Mouse (Mus musculus) heart, embryonic 13.5 days (tissue): ENCODE results near the gene Klhdc2. TPM values are rescaled to one million over a fixed set of nuclear protein-coding genes. Genes with fewer than 3 reads are reported as not detected.
A peak's percentile ranks its signal among the peaks of the same experiment; 100 is the strongest.

Experiments used
- ATAC-seq: fragments of 200-750 bp; cut with Nextera tagmentation; 2 replicates; pipeline ENCODE4 v1.8.0; 2017; ENCODE audit warnings: moderate TSS enrichment; ENCODE audit not compliant: insufficient number of reproducible peaks, low FRiP score, low TSS enrichment; ENCODE audit errors: extremely low read depth
- H3K27ac ChIP-seq: fragments of 300-500 bp; sonication (generic); replicated peaks from 2 replicates; pipeline ENCODE4 v1.5.1; 2015; ENCODE audit warnings: moderate library complexity, mild to moderate bottlenecking, inconsistent platforms
- H3K27me3 ChIP-seq: fragments of 300-500 bp; sonication (generic); replicated peaks from 2 replicates; pipeline ENCODE4 v1.6.1; 2015; ENCODE audit warnings: mild to moderate bottlenecking, inconsistent platforms
- H3K36me3 ChIP-seq: fragments of 300-500 bp; sonication (generic); 2 replicates; pipeline ENCODE4 v1.6.1; 2015; ENCODE audit warnings: mild to moderate bottlenecking, inconsistent platforms
- H3K4me1 ChIP-seq: fragments of 300-500 bp; sonication (generic); 2 replicates; pipeline ENCODE4 v1.6.1; 2015; ENCODE audit warnings: inconsistent platforms
- H3K4me2 ChIP-seq: fragments of 300-500 bp; sonication (generic); 2 replicates; pipeline ENCODE4 v1.6.1; 2015; ENCODE audit warnings: inconsistent platforms, mild to moderate bottlenecking, moderate library complexity
- H3K4me3 ChIP-seq: fragments of 300-500 bp; sonication (generic); 2 replicates; pipeline ENCODE4 v1.5.1; 2015; ENCODE audit warnings: moderate library complexity, mild to moderate bottlenecking, inconsistent platforms
- H3K9ac ChIP-seq: fragments of 300-500 bp; sonication (generic); 2 replicates; pipeline ENCODE4 v1.6.1; 2015; ENCODE audit warnings: inconsistent platforms, mild to moderate bottlenecking, moderate library complexity
- H3K9me3 ChIP-seq: fragments of 300-500 bp; sonication (generic); 2 replicates; pipeline ENCODE4 v1.6.1; 2016; ENCODE audit warnings: inconsistent platforms
- WGBS: fragments of 180-500 bp; shearing (Covaris S2); methylation state at CpG from one replicate; pipeline ENCODE4 v1.1.7; 2015; ENCODE audit warnings: mixed read lengths; 5-methylcytosine and 5-hydroxymethylcytosine counted together
- polyA plus RNA-seq: library from polyadenylated mRNA; unstranded; fragments of >200 nt; fragmentation: Nextera tagmentation; extraction: Ambion mirVana; gene quantifications from 2 replicates; pipeline ENCODE4 v1.2.1, GENCODE M21; 2015

Gene Klhdc2
- polyA plus RNA-seq: 118 and 123 TPM in 2 replicates

- Histone ChIP-seq H3K4me1 (peaks cover 31% of the 10 kb centered on the region), H3K36me3 (peaks cover 18% of the 10 kb centered on the region), H3K9me3 (no peaks in the 10 kb centered on the region), H3K4me3 (peak within 1 kb of the TSS; percentile 84), H3K4me2 (peak within 1 kb of the TSS; percentile 77), H3K9ac (peak within 1 kb of the TSS; percentile 95), H3K27me3 (no peaks in the 10 kb centered on the region), H3K27ac (peak within 1 kb of the TSS; percentile 93)
- peak; percentile 81 for ATAC-seq
- under 1% methylated on average over 98 of the region's 98 CpGs for WGBS
Observed at GRCm38 (mm10) chr12:69296511-69297410, at the start of gene Klhdc2. Klhdc2 (plus strand) TSS chr12:69296681.

GRCm38 (mm10) chr12:69249766-69250165, 46.7 kb upstream of the Klhdc2 start:
- no peak overlapping the region for H3K9ac ChIP-seq
- ATAC-seq: no peak
- no peaks in the 10 kb centered on the region for H3K27me3 ChIP-seq
- 0 out of 2 replicates have a peak, but pooled peaks cover 4% of the 10 kb centered on the region for H3K36me3 ChIP-seq
- H3K4me3 ChIP-seq: no peak overlapping the region
- no peak overlapping the region for H3K27ac ChIP-seq
- no peaks in the 10 kb centered on the region for H3K9me3 ChIP-seq
- no peak overlapping the region for H3K4me2 ChIP-seq
- 83% methylated on average over 4 of the region's 4 CpGs for WGBS
- no peaks in the 10 kb centered on the region for H3K4me1 ChIP-seq

- Histone ChIP-seq H3K27ac (no peak overlapping the region), H3K9ac (no peak overlapping the region), H3K4me3 (no peak overlapping the region), H3K27me3 (no peaks in the 10 kb centered on the region), H3K4me1 (no peaks in the 10 kb centered on the region), H3K4me2 (no peak overlapping the region), H3K9me3 (no peaks in the 10 kb centered on the region), H3K36me3 (0 out of 2 replicates have a peak, but pooled peaks cover 4% of the 10 kb centered on the region)
- 53% methylated on average over 8 of the region's 8 CpGs for WGBS
- ATAC-seq: no peak
Observed at GRCm38 (mm10) chr12:69250756-69251155, 45.7 kb upstream of the Klhdc2 start.

DNA sequence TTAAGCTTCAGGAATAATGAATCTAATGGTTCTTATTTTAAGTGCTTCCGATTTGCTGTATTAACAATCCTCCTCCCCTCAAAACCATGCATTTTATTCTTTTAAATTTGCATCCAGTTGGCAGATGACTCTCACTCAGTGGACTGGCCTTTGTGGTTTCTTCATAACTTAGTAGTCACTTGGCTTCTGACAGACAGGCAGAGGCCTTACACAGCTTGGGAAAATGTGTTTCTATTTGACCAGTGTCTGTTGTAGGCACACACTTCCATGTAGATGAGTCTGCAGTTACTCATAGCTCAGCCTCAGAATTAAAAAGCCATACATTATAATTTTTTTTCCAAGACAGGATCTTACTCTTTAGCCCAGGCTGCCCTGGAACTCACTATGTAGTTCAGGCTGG, 42.7 kb upstream of the Klhdc2 start:
- no peak overlapping the region for H3K4me3 ChIP-seq
- ATAC-seq: no peak
- peaks cover 4% of the 10 kb centered on the region; the same call in 1 of the 2 replicates for H3K36me3 ChIP-seq
- H3K4me2 ChIP-seq: no peak overlapping the region
- H3K9me3 ChIP-seq: no peaks in the 10 kb centered on the region
- 76% methylated on average over 1 of the region's 1 CpGs for WGBS
- no peaks in the 10 kb centered on the region for H3K4me1 ChIP-seq
- no peak overlapping the region for H3K9ac ChIP-seq
- H3K27me3 ChIP-seq: no peaks in the 10 kb centered on the region
- no peak overlapping the region for H3K27ac ChIP-seq

DNA sequence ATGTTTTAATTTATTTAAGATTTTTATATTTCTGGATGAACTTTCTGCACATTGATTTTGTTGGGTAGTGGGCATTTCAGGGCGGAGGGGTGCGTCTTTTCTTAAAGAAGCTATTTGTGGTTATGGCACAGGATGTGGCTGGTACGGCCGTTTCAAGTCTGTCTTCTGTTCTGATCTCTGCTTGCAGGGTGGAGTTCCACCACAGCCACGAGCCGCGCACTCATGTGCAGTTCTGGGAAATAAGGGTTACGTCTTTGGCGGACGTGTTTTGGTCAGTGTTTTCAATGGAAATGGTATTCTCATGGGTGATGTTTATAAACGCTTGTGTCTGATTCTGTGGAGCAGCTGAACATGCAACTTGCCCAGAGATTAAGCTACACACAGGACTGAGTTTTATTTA, 38.6 kb upstream of the Klhdc2 start:
- H3K4me3 ChIP-seq: no peak overlapping the region
- no peaks in the 10 kb centered on the region for H3K4me1 ChIP-seq
- H3K36me3 ChIP-seq: no peaks in the 10 kb centered on the region; the same call in 1 of the 2 replicates
- H3K4me2 ChIP-seq: no peak overlapping the region
- H3K9me3 ChIP-seq: no peaks in the 10 kb centered on the region
- WGBS: 79% methylated on average over 11 of the region's 11 CpGs
- H3K9ac ChIP-seq: no peak overlapping the region
- H3K27me3 ChIP-seq: no peaks in the 10 kb centered on the region
- ATAC-seq: no peak
- H3K27ac ChIP-seq: no peak overlapping the region

DNA sequence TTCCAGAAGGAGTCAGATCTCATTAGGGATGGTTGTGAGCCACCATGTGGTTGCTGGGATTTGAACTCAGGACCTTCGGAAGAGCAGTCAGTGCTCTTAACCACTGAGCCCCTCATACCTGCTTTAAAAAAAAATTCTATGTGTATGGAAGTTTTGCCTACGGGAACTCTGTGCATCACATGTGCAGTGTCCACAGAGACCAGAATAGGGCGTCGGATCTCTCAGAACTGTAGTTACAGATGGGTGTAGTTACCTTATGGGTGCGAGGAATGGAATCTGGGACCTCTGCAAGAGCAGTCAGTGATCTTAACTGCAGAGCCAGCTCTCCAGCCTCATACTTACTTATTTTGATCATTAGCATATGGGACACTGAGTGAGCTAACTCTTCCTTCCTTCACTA, 34.2 kb upstream of the Klhdc2 start:
- Histone ChIP-seq H3K27ac (no peak overlapping the region), H3K9me3 (no peaks in the 10 kb centered on the region), H3K9ac (no peak overlapping the region), H3K4me2 (no peak overlapping the region), H3K27me3 (no peaks in the 10 kb centered on the region), H3K4me1 (no peaks in the 10 kb centered on the region), H3K36me3 (no peaks in the 10 kb centered on the region; the same call in 1 of the 2 replicates), H3K4me3 (no peak overlapping the region)
- no peak for ATAC-seq
- 85% methylated on average over 5 of the region's 5 CpGs for WGBS

DNA sequence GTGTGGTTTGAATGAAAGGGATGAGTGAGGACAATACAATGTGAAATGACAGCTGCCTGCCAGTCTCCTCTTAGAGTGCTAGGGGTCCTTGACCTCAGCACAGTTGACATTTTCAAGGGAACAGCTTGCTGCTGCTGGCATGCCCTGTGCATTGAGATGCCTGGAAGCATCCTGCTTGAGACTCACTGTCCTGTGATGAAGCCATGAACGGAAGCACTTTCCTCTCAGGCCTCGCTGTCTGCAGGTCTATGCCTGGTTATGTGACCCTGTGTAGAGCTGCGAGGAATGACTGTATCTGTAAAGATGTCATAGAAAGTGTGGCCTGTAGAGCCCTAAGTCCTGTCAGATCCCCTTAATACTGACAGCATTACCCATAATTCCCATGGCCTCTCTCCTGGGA, 31.4 kb upstream of the Klhdc2 start:
- no peaks in the 10 kb centered on the region for H3K4me1 ChIP-seq
- H3K4me2 ChIP-seq: no peak overlapping the region
- no peaks in the 10 kb centered on the region for H3K27me3 ChIP-seq
- H3K9ac ChIP-seq: no peak overlapping the region
- WGBS: 70% methylated on average over 3 of the region's 3 CpGs
- H3K36me3 ChIP-seq: no peaks in the 10 kb centered on the region
- H3K9me3 ChIP-seq: no peaks in the 10 kb centered on the region
- no peak overlapping the region for H3K27ac ChIP-seq
- H3K4me3 ChIP-seq: no peak overlapping the region
- ATAC-seq: no peak

- no peaks in the 10 kb centered on the region for H3K36me3 ChIP-seq
- ATAC-seq: no peak
- no peak overlapping the region for H3K4me2 ChIP-seq
- no peak overlapping the region for H3K27ac ChIP-seq
- no peaks in the 10 kb centered on the region for H3K4me1 ChIP-seq
- H3K4me3 ChIP-seq: no peak overlapping the region
- H3K27me3 ChIP-seq: no peaks in the 10 kb centered on the region
- H3K9me3 ChIP-seq: no peaks in the 10 kb centered on the region
- no peak overlapping the region for H3K9ac ChIP-seq
- WGBS: 75% methylated on average over 11 of the region's 11 CpGs
Observed at GRCm38 (mm10) chr12:69267956-69268632, 28.4 kb upstream of the Klhdc2 start.

GRCm38 (mm10) chr12:69268956-69269355, 27.5 kb upstream of the Klhdc2 start:
- WGBS: 75% methylated on average over 2 of the region's 2 CpGs
- no peak overlapping the region for H3K4me3 ChIP-seq
- no peaks in the 10 kb centered on the region for H3K4me1 ChIP-seq

GRCm38 (mm10) chr12:69279931-69280469, 16.5 kb upstream of the Klhdc2 start:
- peak overlapping the region; percentile 64 for H3K27ac ChIP-seq
- 20% methylated on average over 1 of the region's 1 CpGs for WGBS
- H3K4me3 ChIP-seq: no peak overlapping the region
- H3K36me3 ChIP-seq: no peaks in the 10 kb centered on the region
- no peaks in the 10 kb centered on the region for H3K27me3 ChIP-seq
- no peak overlapping the region for H3K9ac ChIP-seq
- no peak for ATAC-seq
- H3K4me1 ChIP-seq: no peaks in the 10 kb centered on the region
- H3K4me2 ChIP-seq: no peak overlapping the region
- no peaks in the 10 kb centered on the region for H3K9me3 ChIP-seq

More at GRCm38 (mm10) chr12:69268956-69269355, 27.5 kb upstream of the Klhdc2 start:
- H3K4me2 ChIP-seq: no peak overlapping the region
- H3K27ac ChIP-seq: no peak overlapping the region
- H3K9ac ChIP-seq: no peak overlapping the region
- ATAC-seq: no peak
- H3K9me3 ChIP-seq: no peaks in the 10 kb centered on the region
- no peaks in the 10 kb centered on the region for H3K27me3 ChIP-seq
- no peaks in the 10 kb centered on the region for H3K36me3 ChIP-seq

DNA sequence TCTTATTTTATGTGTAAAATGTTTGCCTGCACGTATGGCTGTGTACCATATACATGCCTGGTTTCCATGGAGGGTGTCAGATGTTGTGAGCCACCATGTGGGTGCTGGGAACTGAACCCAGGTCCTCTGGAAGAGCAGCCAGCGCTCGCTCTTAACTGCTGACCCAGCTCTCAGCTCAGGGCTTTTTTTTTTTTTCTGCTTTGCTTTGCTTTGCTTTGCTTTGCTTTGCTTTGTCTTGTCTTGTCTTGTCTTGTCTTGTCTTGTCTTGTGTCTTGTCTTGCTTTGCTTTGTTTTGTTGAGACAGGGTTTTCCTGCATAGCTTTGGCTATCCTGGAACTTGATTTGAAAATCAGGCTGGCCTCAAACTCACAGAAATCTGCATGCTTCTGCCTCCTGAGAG, 15.6 kb upstream of the Klhdc2 start:
- H3K27ac ChIP-seq: no peak overlapping the region
- H3K4me3 ChIP-seq: no peak overlapping the region
- no peak overlapping the region for H3K4me2 ChIP-seq
- no peaks in the 10 kb centered on the region for H3K4me1 ChIP-seq
- H3K27me3 ChIP-seq: no peaks in the 10 kb centered on the region
- no peaks in the 10 kb centered on the region for H3K36me3 ChIP-seq
- WGBS: 91% methylated on average over 3 of the region's 3 CpGs
- no peak overlapping the region for H3K9ac ChIP-seq
- ATAC-seq: no peak
- H3K9me3 ChIP-seq: no peaks in the 10 kb centered on the region
